Mouse (Mus musculus) layer of hippocampus, postnatal 36 days (tissue): ENCODE measurements around the gene Rps10. TPM values are rescaled to one million over a fixed set of nuclear protein-coding genes. Genes with fewer than 3 reads are reported as not detected.
A peak's percentile ranks its signal among the peaks of the same experiment; 100 is the strongest.
"Not testable (repeated sequence)": the region's sequence is repeated elsewhere in the genome, so short reads cannot be mapped to it uniquely, and the experiment has no call there.

ENCODE experiments used
- DNase-seq, 2 experiments: peaks; one replicate each; pipeline ENCODE4 v3.0.0; 2022
- total RNA-seq, 2 experiments: library from RNA; stranded (reverse); gene quantifications; 2 replicates each; pipeline ENCODE4 v1.2.3; 2021

Rps10 gene
- total RNA-seq, 2 experiments from 2014 or later = 444 to 462 TPM

GRCm38 (mm10) chr17:27643756-27644155 is 7.3 kb upstream of the Rps10 start:
- no peak for DNase-seq

GRCm38 (mm10) chr17:27643101-27643500 is 6.6 kb upstream of the Rps10 start:
- DNase-seq = no peak

- peak; percentile 78 to 79 for DNase-seq
Measured at GRCm38 (mm10) chr17:27642491-27643062, 6.1 kb upstream of the Rps10 start.

GRCm38 (mm10) chr17:27639851-27640250 is 3.4 kb upstream of the Rps10 start:
- not testable (repeated sequence) for DNase-seq

- peak; percentile 56 to 64 for DNase-seq
Measured at GRCm38 (mm10) chr17:27638921-27639332, 2.5 kb upstream of the Rps10 start.

DNA sequence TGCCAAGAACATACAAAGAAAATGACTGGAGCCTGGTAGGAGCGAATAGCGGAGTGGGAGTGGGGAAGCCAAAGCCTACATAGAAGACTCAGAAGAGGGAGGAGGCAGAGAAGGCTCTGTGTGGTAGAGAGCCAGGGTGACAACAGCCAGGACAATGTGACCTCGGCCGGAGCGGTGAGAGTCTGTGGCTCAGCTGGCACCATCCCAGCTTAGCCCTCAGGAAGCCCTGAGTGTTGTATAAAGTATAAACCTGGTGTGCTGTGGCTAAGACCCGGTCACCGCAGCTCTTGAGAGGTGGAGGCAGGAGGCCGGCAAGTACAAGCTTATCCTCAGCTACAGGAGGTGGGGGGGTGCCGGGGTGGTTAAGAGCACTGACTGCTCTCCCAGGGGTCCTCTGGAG is 864 bp upstream of the Rps10 start:
- DNase-seq = no peak

DNA sequence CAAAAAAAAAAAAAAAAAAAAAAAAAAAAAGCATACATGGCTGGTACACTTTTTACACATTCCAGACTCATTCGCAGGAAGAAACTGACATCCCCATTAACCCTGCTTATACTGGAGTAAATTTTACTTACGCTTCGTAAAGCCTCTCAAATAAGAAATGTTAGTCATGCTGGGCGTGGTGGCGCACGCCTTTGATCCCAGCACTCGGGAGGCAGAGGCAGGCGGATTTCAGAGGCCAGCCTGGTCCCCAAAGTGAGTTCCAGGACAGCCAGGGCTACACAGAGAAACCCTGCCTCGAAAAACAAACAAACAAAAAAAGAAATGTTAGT is 930 bp downstream of the Rps10 start:
- DNase-seq = not testable (repeated sequence)

DNA sequence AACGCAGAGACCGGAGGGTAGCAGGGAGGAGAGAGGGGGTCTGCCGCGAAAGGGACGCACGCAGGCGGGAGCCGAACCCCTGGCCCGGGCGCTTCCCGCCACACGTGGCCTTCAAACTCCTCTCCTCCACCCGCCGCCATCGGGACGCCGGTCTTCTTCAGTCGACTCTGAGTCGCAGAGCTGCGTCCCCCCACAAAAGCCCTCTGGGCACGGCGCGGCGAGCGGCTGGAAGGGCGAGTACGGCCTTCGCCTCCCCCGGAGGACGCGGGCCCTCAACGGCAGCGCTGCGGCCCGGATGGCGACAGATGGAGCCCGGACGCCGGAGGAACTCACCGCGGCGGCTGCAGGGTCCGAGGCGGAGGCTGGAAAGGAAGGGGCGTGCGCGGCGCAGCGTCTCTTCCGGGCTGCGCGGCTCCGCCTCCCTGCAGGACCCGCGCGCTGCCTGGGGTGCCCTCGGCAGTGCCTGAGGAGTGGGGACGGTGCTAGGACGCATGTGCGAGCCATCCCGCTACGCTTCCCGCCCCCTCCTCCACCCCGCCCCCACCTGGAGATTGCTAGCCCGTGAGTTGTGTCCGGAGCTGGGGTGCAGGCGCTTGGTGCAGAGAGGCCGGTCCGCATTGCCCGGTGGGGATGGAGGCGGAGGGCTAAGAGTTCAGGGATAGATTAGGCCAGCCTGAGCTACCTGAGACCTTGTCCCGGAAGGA is 1.4 kb downstream of the Rps10 start, which contains the start of gene RPS10-NUDT3:
RPS10-NUDT3 (minus strand) TSS at position 352 of the 704 bp plus-strand sequence.
- DNase-seq = peak; percentile 88 to 89

DNA sequence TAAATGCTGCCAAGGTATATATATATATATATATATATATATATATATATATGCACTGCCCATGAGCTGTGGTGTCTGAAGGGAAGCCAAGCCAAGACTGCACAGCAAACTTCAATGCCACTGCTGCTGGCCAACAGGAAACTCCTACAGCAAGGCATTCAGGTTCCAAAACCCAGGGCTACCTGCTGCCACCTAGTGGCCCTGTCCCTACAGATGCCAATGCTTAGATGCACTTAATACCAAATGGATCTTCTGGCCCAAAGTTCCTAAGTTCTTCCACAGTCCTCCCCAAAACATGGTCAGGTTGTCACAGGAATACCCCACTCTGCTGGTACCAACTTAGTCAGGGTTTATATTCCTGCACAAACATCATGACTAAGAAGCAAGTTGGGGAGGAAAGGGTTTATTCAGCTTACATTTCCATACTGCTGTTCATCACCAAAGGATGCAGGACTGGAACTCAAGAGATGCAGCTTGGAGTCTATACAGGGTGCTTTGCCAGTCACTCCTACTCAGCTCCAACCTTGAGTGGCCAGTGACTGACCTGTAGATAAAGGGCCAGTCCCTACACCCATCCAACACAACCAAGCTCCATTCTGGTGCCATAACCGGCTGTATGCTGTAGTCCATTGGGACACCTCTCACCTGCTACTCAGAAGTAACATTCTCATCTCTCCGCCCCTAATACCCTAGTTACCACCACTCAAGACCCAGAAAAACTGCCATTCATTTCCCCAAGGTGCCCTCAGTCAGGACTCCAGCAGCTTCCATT is 7.0 kb downstream of the Rps10 start:
- DNase-seq = peak; percentile 69 to 74

GRCm38 (mm10) chr17:27628376-27628775 is 8.1 kb downstream of the Rps10 start:
- no peak for DNase-seq

GRCm38 (mm10) chr17:27627451-27627850 is 9.0 kb downstream of the Rps10 start:
- DNase-seq = no peak

DNA sequence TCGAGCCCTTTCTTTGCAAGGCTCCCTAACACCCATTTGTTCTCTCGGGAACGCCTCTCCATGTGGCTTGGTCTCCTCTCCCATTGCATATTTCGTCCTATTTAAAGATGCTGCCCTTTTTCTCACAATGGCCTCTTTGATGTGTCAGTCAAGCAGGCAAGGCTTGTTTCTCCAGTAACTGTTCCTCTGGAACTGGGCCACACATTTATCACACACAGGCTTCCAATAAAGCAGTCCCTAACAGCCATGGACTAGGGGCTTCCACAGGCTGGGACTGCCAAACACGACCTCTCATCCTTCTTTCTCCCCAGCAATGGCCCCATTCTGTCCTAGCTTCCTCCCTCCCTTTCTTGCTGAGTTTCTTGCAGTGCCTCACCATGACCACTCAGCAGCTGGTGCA is 9.8 kb downstream of the Rps10 start:
- no peak for DNase-seq

- no peak for DNase-seq
Measured at GRCm38 (mm10) chr17:27625455-27626251, 10.8 kb downstream of the Rps10 start.

- DNase-seq = peak; percentile 90 to 91
Measured at GRCm38 (mm10) chr17:27623360-27624326, 12.8 kb downstream of the Rps10 start, which contains the start of gene Nudt3. Gene Nudt3 (minus strand): TSS chr17:27623495.

DNA sequence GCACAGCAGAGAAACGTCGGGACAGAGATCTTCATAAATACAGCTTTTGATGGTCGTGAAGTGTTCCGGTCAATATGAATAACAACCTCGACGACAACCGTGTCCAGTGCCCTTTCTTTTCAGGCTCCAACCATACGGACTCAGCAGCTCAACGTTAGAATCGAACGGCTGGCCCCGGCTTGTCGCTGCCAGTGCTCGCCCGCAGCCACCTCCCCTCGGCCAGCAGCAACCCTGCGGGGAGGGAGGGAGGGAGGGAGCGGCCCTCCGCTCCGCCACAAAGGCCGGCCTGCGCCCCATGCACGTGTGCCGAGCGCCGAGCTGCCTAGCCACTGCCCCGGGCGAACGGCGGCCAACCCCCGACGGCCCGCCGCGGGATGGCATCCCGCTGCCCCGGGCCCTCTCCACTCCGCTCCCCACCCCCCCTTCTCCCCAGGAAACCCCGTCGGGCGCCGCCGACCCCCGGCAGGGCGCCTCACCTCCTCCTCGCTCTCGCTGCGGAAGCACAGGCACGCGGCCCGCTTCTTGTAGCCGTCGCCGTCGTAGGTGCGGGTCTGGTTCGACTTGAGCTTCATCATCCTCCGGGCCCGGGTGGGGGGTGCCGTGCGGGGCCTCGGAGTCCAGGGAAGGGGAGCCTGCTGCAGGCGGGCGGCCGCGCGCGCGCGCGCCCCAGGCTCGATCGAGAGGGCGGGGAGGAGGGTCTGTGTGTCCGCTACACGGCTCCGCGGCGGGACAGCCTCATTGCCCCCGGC is 13.7 kb downstream of the Rps10 start:
- no peak for DNase-seq

DNA sequence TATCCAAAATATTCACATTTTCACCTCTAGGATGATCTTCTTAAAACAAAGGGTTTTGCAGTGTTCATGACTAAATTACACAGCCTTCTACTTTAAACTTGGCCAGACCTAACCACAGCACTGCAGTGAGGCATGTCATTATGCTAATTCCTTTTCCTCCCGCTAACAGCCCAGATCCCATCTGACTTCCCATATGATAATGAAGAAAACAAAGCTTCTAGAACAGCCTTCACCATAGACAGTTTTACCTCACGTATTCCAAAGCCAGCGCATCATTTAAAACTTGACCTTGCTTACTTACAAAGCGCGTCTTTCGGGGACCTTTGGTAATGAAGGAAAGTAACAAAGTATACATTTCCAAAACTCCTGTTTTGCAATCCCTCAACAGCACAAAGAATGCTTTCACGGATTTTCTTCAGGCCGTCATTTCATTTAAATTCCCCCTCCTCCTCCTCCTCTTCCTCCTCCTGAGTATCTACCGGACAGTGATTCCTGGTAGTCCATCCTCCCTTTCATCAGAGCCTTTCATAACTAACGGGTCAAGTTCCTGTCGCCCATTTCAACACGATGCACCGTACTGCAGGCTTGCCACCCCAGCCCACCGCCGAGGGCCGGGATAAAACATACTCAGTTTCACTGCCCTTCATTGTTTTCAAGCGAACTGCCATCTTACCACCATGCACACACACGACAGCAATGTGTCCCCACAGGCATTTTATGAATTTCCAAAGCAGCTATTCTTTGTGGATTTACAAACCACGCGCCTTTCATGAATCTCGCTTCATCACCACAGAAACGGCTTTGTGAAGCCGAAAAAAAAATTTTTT is 14.6 kb downstream of the Rps10 start:
- no peak for DNase-seq

GRCm38 (mm10) chr17:27621161-27621560 is 15.3 kb downstream of the Rps10 start:
- DNase-seq = no peak

GRCm38 (mm10) chr17:27615388-27615787 is 21.1 kb downstream of the Rps10 start:
- no peak for DNase-seq

DNA sequence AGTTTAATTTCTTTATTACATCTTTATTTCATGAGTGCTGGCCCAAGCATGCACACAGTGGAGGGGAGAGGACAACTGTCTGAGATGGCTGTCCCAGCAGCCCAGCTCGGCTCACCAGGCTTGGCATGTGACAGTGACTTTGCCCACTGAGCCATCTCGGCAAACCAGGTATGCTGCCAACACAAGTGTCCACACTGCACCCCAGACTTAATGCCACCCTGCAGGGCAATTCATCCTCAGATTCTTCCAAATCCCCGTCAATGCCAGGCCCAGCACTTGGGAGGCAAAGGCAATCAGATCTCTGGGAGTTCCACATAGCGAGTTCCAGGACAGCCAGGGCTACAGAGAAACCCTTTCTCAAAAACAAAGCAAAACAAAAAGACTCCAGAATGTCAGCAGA is 23.5 kb downstream of the Rps10 start:
- DNase-seq = no peak

DNA sequence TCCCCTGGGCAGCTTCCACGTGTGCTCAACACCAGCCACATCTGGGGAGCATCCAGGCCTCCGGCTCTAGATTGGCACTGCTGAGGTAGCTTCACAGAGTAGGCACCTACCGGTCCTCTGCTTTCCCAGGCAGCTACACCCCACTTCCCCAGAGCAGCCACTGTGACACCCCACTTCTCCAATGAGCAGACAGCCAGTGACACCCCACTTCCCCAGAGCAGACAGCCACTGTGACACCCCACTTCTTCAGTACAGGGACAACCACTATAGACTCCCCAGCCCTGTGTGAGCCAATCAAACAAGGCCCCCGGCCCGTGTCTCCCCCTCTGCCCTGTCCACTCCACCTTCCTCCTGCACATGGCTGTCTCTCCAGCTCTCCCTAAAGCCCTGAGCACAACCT is 24.5 kb downstream of the Rps10 start:
- no peak for DNase-seq
